Mouse (Mus musculus): ENCODE data around the gene Cfap65. TPM values are rescaled to one million over a fixed set of nuclear protein-coding genes. Genes with fewer than 3 reads are reported as not detected.

The Cfap65 gene
- polyA plus RNA-seq, 1 experiment from 2014 or later: 0.90 TPM

DNA sequence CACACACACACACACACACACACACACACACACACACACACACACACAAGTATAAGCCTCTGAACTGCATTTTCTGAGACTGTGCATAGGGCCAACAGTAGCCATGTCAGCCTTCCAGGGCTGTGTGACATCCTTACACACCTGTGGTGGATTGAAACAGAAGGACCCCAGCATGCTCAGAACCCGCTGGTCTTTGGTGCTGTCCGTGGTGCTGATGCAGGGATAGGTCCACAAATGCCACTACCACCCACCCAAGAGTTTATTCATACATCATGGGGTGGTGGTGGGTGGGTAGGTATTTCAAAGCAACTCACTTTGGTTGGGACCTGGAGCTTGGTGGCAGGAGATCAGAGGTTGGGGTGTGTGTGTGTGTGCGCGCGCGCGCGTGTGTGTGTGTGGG, 43.9 kb downstream of the Cfap65 start:
- no peak overlapping the region for H3K9ac ChIP-seq
- WGBS: 0% methylated on average over 7 of the region's 8 CpGs
- no peak for ATAC-seq (replicated peaks)
- H3K4me3 ChIP-seq: no peak overlapping the region
- H3K4me2 ChIP-seq: no peak overlapping the region
- H3K36me3 ChIP-seq (replicated peaks): no peaks in the 10 kb centered on the region
- no peaks in the 10 kb centered on the region for H3K9me3 ChIP-seq
- H3K27ac ChIP-seq: no peak overlapping the region
- H3K4me1 ChIP-seq: peaks cover 13% of the 10 kb centered on the region
- peaks cover 85% of the 10 kb centered on the region for H3K27me3 ChIP-seq (replicated peaks)

GRCm38 (mm10) chr1:74885369-74886042, 49.9 kb downstream of the Cfap65 start, which contains the start of gene Fev:
Gene Fev (minus strand): TSS chr1:74885419.
- peaks cover 89% of the 10 kb centered on the region for H3K27me3 ChIP-seq (replicated peaks)
- no peaks in the 10 kb centered on the region for H3K36me3 ChIP-seq (replicated peaks)
- H3K4me1 ChIP-seq: peaks cover 36% of the 10 kb centered on the region
- peak within 1 kb of the TSS; percentile 27; the same call in 1 of the 2 replicates for H3K9ac ChIP-seq
- peak within 1 kb of the TSS; percentile 22 for H3K4me3 ChIP-seq
- H3K9me3 ChIP-seq: no peaks in the 10 kb centered on the region
- under 1% methylated on average over 43 of the region's 43 CpGs for WGBS
- peak within 1 kb of the TSS; percentile 45 for H3K4me2 ChIP-seq
- no peak for ATAC-seq (replicated peaks)
- no peak within 1 kb of the TSS for H3K27ac ChIP-seq

GRCm38 (mm10) chr1:74884196-74885141, 50.9 kb downstream of the Cfap65 start:
- Histone ChIP-seq H3K9me3 (no peaks in the 10 kb centered on the region), H3K4me2 (peak overlapping the region; percentile 45), H3K4me3 (peak overlapping the region; percentile 22), H3K4me1 (peaks cover 36% of the 10 kb centered on the region), H3K36me3 (replicated peaks) (no peaks in the 10 kb centered on the region), H3K27ac (no peak overlapping the region), H3K27me3 (replicated peaks) (peaks cover 83% of the 10 kb centered on the region), H3K9ac (peak overlapping the region; percentile 27; the same call in 1 of the 2 replicates)
- no peak for ATAC-seq (replicated peaks)
- WGBS: 1% methylated on average over 57 of the region's 57 CpGs

- Histone ChIP-seq H3K4me3 (no peak overlapping the region), H3K9me3 (no peaks in the 10 kb centered on the region), H3K36me3 (replicated peaks) (no peaks in the 10 kb centered on the region), H3K9ac (no peak overlapping the region), H3K4me2 (no peak overlapping the region), H3K4me1 (peaks cover 36% of the 10 kb centered on the region), H3K27me3 (replicated peaks) (peaks cover 87% of the 10 kb centered on the region), H3K27ac (no peak overlapping the region)
- no peak for ATAC-seq (replicated peaks)
- 5% methylated on average over 5 of the region's 5 CpGs for WGBS
Measured at GRCm38 (mm10) chr1:74883441-74883840, 52.0 kb downstream of the Cfap65 start.

GRCm38 (mm10) chr1:74882828-74883227, 52.6 kb downstream of the Cfap65 start:
- H3K4me3 ChIP-seq: peak overlapping the region; percentile 39; the same call in 1 of the 2 replicates
- H3K27me3 ChIP-seq (replicated peaks): peaks cover 83% of the 10 kb centered on the region
- no peaks in the 10 kb centered on the region for H3K36me3 ChIP-seq (replicated peaks)
- 3% methylated on average over 8 of the region's 8 CpGs for WGBS
- H3K9me3 ChIP-seq: no peaks in the 10 kb centered on the region
- no peak for ATAC-seq (replicated peaks)
- H3K4me1 ChIP-seq: peaks cover 36% of the 10 kb centered on the region
- H3K27ac ChIP-seq: no peak overlapping the region
- no peak overlapping the region for H3K9ac ChIP-seq
- peak overlapping the region; percentile 75 for H3K4me2 ChIP-seq

DNA sequence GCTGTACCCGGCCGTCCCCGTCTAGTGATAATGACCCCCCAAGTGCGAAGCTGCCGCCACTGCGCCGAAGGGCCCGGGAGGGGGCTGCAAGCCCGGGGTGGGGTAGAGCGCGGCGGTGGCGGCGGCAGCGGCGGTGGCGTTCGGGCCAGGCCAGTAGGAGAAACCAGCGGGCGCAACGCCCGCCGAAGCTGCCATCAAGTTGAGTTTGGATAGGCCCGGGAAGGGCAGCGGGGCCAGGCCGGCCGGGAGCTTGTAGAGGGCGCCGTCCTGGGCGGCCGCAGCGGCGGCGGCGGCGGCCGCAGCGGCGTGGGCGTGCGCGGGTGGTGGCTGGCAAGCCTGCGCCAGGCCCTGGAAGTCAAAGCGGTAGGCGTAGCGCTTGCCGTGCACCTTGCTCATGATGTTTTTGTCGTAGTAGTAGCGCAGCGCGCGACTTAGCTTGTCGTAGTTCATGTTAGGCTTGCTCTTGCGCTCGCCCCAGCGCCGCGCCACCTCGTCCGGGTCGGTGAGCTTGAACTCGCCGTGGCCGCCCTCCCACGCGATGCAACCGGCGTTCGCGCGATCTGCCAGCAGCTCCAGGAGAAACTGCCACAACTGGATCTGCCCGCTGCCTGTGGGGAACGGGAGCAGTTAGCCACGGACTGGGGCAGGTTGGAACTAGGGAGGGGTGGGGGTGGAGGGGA, 53.2 kb downstream of the Cfap65 start:
- Histone ChIP-seq H3K9ac (peak overlapping the region; percentile 11; the same call in 1 of the 2 replicates), H3K27ac (no peak overlapping the region), H3K4me3 (peak overlapping the region; percentile 39), H3K36me3 (replicated peaks) (no peaks in the 10 kb centered on the region), H3K4me1 (peaks cover 36% of the 10 kb centered on the region), H3K4me2 (peak overlapping the region; percentile 75), H3K9me3 (no peaks in the 10 kb centered on the region), H3K27me3 (replicated peaks) (peaks cover 78% of the 10 kb centered on the region)
- ATAC-seq (replicated peaks): no peak
- under 1% methylated on average over 70 of the region's 74 CpGs for WGBS

DNA sequence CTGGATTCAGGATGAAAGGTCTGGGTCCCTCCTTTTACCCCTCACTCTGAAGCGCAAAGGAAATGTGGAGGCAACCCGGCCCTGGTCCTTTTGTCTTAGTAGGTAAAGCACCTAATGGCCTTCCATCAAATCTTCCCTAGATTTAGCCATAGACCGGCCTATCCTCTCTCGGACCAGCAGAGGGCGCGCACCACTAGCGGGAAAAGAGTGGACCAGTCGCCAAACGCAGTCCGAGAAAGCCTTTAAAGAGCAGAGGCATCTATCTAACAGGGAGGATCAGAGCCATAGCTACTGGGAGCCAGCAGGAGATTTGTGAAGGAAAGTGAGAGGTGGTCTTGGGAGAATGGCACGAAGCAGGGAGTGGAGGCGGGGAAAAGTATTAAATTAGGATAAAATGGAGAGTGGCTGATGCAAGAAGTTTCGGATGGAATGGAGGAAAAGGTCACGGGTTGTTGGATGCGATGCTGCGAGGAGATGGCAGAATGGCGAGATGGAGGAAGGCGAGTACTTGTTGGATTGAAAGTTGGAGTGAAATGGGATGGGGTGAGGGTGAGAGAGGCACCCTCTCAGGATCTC, 54.5 kb downstream of the Cfap65 start:
- Histone ChIP-seq H3K27me3 (replicated peaks) (peaks cover 65% of the 10 kb centered on the region), H3K4me2 (peak overlapping the region; percentile 33; the same call in 1 of the 2 replicates), H3K27ac (no peak overlapping the region), H3K9me3 (no peaks in the 10 kb centered on the region), H3K4me1 (peaks cover 35% of the 10 kb centered on the region), H3K4me3 (0 out of 2 replicates have a peak overlapping the region, but pooled peaks have one; percentile 2), H3K36me3 (replicated peaks) (no peaks in the 10 kb centered on the region), H3K9ac (no peak overlapping the region)
- ATAC-seq (replicated peaks): 0 out of 2 replicates have a peak, but pooled peaks have one; percentile 59
- 2% methylated on average over 18 of the region's 18 CpGs for WGBS

DNA sequence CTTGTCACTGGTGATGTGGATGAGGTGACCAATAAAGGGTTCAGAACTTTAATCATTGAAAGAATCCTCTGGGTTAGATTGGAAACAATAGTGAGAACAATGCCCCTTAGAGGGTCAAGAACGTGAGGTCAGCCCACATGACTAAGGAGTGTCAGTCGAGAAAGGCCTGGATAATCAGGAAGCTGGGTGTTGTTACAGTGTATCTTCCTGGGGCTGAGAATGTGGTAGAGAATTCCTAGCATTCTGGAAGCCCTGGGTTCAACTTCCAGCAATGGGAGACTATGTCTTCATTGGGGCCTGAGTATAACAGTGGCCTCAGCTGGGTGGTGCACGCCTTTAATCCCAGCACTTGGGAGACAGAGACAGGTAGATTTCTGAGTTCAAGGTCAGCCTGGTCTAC, 58.2 kb downstream of the Cfap65 start:
- Histone ChIP-seq H3K9me3 (no peaks in the 10 kb centered on the region), H3K4me2 (no peak overlapping the region), H3K36me3 (replicated peaks) (no peaks in the 10 kb centered on the region), H3K4me3 (no peak overlapping the region), H3K4me1 (peaks cover 12% of the 10 kb centered on the region), H3K9ac (no peak overlapping the region), H3K27me3 (replicated peaks) (peaks cover 31% of the 10 kb centered on the region), H3K27ac (no peak overlapping the region)
- no peak for ATAC-seq (replicated peaks)
- WGBS: 55% methylated on average over 3 of the region's 3 CpGs

DNA sequence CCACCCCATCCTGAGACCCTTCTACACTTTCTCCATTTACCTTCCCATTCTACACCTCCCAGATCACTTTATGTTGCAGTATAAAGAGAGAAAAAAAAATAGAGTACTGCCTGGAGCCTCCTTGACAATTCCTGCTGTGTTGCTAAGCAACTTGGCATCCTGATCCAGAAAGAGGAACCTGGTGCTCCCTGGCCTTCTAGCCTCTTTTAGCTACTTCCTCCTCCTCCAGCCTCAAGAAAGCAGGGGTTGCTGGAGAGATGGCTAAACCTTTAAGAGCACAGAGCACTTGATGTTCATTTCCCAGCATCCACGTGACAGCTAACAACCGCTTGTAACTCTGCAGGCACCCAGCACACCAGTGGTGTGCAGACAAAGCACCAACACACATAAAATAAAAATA, 63.2 kb downstream of the Cfap65 start:
- no peaks in the 10 kb centered on the region for H3K27me3 ChIP-seq (replicated peaks)
- 45% methylated on average over 2 of the region's 2 CpGs for WGBS
- no peak overlapping the region for H3K4me3 ChIP-seq
- peak; percentile 48; the same call in 1 of the 2 replicates for ATAC-seq (replicated peaks)
- no peak overlapping the region for H3K27ac ChIP-seq
- no peaks in the 10 kb centered on the region; the same call in 1 of the 2 replicates for H3K4me1 ChIP-seq
- no peaks in the 10 kb centered on the region for H3K9me3 ChIP-seq
- H3K9ac ChIP-seq: no peak overlapping the region
- no peak overlapping the region for H3K4me2 ChIP-seq
- no peaks in the 10 kb centered on the region for H3K36me3 ChIP-seq (replicated peaks)

DNA sequence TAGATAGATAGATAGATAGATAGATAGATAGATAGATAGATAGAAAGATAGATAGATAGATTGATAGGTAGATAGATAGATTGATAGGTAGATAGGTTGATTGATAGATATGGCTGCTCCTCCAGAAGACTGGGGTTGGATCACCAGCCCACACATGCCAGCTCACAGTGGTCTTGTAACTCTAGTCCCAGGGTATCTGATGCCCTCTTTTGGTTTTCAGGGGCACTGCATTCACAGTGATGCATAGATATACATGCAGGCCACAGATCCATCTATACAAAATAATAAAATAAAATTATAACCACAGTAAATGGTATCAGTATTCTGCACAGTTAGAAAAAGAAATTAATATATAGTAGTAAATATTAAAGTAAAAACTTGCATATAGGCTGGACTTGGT, 73.6 kb downstream of the Cfap65 start:
- Histone ChIP-seq H3K27ac (no peak overlapping the region), H3K4me3 (no peak overlapping the region), H3K27me3 (replicated peaks) (no peaks in the 10 kb centered on the region), H3K9ac (no peak overlapping the region), H3K4me1 (peaks cover 30% of the 10 kb centered on the region), H3K9me3 (no peaks in the 10 kb centered on the region), H3K36me3 (replicated peaks) (no peaks in the 10 kb centered on the region), H3K4me2 (no peak overlapping the region)
- no peak for ATAC-seq (replicated peaks)

- no peak for ATAC-seq (replicated peaks)
- peak overlapping the region; percentile 92 for H3K4me2 ChIP-seq
- H3K4me1 ChIP-seq: peaks cover 43% of the 10 kb centered on the region
- H3K36me3 ChIP-seq (replicated peaks): no peaks in the 10 kb centered on the region
- H3K4me3 ChIP-seq: peak overlapping the region; percentile 73
- no peaks in the 10 kb centered on the region for H3K9me3 ChIP-seq
- peak overlapping the region; percentile 91; the same call in 1 of the 2 replicates for H3K9ac ChIP-seq
- 0 out of 2 replicates have a peak overlapping the region, but pooled peaks have one; percentile 69 for H3K27ac ChIP-seq
- WGBS: 32% methylated on average over 6 of the region's 6 CpGs
- no peaks in the 10 kb centered on the region for H3K27me3 ChIP-seq (replicated peaks)
Measured at GRCm38 (mm10) chr1:74859223-74859984, 76.0 kb downstream of the Cfap65 start.
